In genomic region chr11:58954420-58955142, GRCm38 (mm10) we compare ENCODE assay signal across 7 mouse cellular contexts. TPM values are rescaled to one million over a fixed set of nuclear protein-coding genes. Genes with fewer than 3 reads are reported as not detected.
DNase-seq lines count a peak whose midpoint lies in the region; ATAC-seq and TF ChIP-seq lines count a peak whose summit lies in the region.

TSS of gene Hist3h2a (plus strand) at chr11:58954685.
TSS of gene Trim17 (plus strand) at chr11:58954685.

- H3K9me3 ChIP-seq in embryonic facial prominence, embryonic 10.5 days = no peaks in the 10 kb centered on the region
- H3K9me3 ChIP-seq in intestine, postnatal 0 days (ENCODE audit: control insufficient read depth) = no peaks in the 10 kb centered on the region
- H3K9me3 ChIP-seq in midbrain, embryonic 12.5 days = no peaks in the 10 kb centered on the region

- peaks cover 43% of the 10 kb centered on the region for H3K4me1 ChIP-seq in embryonic facial prominence, embryonic 10.5 days
- H3K4me1 ChIP-seq in intestine, postnatal 0 days (replicated peaks; ENCODE audit: control insufficient read depth, insufficient read depth, low read length) = peaks cover 8% of the 10 kb centered on the region; the same call in 1 of the 2 replicates
- peaks cover 51% of the 10 kb centered on the region for H3K4me1 ChIP-seq in midbrain, embryonic 12.5 days
- H3K4me1 ChIP-seq in small intestine, adult 2 months (ENCODE audit: control insufficient read depth, insufficient read depth, insufficient read length, low read length) = peaks cover 7% of the 10 kb centered on the region

- under 1% methylated on average over 49 of the region's 49 CpGs for WGBS in embryonic facial prominence, embryonic 10.5 days
- WGBS in intestine, postnatal 0 days = under 1% methylated on average over 49 of the region's 49 CpGs
- under 1% methylated on average over 49 of the region's 49 CpGs for WGBS in midbrain, embryonic 12.5 days
- under 1% methylated on average over 49 of the region's 49 CpGs for WGBS in small intestine, adult 2 months

- DNase-seq in adrenal gland, postnatal 10 days = peak; percentile 83
- peak; percentile 85 for DNase-seq in embryonic facial prominence, embryonic 10.5 days (ENCODE audit: low spot score)
- DNase-seq in gonadal fat pad, adult 2 months (ENCODE audit: low read depth) = peak; percentile 87
- DNase-seq in left cerebral cortex, postnatal 4 days = peak; percentile 89

- peak within 1 kb of the TSS; percentile 83 for H3K4me3 ChIP-seq in embryonic facial prominence, embryonic 10.5 days
- H3K4me3 ChIP-seq in intestine, postnatal 0 days (ENCODE audit: low read depth, low read length) = peak within 1 kb of the TSS; percentile 56
- peak within 1 kb of the TSS; percentile 58 for H3K4me3 ChIP-seq in midbrain, embryonic 12.5 days
- H3K4me3 ChIP-seq in small intestine, adult 2 months (ENCODE audit: low read depth, low read length) = peak within 1 kb of the TSS; percentile 93

- peaks cover 19% of the 10 kb centered on the region for H3K36me3 ChIP-seq in embryonic facial prominence, embryonic 10.5 days (replicated peaks)
- H3K36me3 ChIP-seq in intestine, postnatal 0 days (ENCODE audit: control insufficient read depth, insufficient read depth) = peaks cover 8% of the 10 kb centered on the region; the same call in 1 of the 2 replicates
- H3K36me3 ChIP-seq in midbrain, embryonic 12.5 days = 0 out of 2 replicates have a peak, but pooled peaks cover 10% of the 10 kb centered on the region
- peaks cover 2% of the 10 kb centered on the region; the same call in 1 of the 2 replicates for H3K36me3 ChIP-seq in small intestine, adult 2 months (ENCODE audit: control insufficient read depth, insufficient read depth, low read length)

- peak; percentile 95 for ATAC-seq in intestine, postnatal 0 days
- peak; percentile 87 for ATAC-seq in midbrain, embryonic 12.5 days (ENCODE audit: low FRiP score, low read depth)

- TF ChIP-seq POLR2A in small intestine, adult 2 months (IDR thresholded peaks at IDR 0.05; ENCODE audit: low read depth, low read length) = peak; percentile 82

- H3K27ac ChIP-seq in embryonic facial prominence, embryonic 10.5 days (replicated peaks) = peak within 1 kb of the TSS; percentile 96
- H3K27ac ChIP-seq in intestine, postnatal 0 days (ENCODE audit: low read depth, low read length) = peak within 1 kb of the TSS; percentile 94
- peak within 1 kb of the TSS; percentile 99 for H3K27ac ChIP-seq in midbrain, embryonic 12.5 days (replicated peaks)
- peak within 1 kb of the TSS; percentile 100 for H3K27ac ChIP-seq in small intestine, adult 2 months (ENCODE audit: insufficient read depth, low read depth, low read length)

- H3K9ac ChIP-seq in intestine, postnatal 0 days (ENCODE audit: low read depth, low read length) = peak within 1 kb of the TSS; percentile 61
- H3K9ac ChIP-seq in midbrain, embryonic 12.5 days (replicated peaks) = peak within 1 kb of the TSS; percentile 94

- H3K27me3 ChIP-seq in embryonic facial prominence, embryonic 10.5 days (replicated peaks; ENCODE audit: low read depth, poor library complexity, severe bottlenecking) = peaks cover 48% of the 10 kb centered on the region
- no peaks in the 10 kb centered on the region for H3K27me3 ChIP-seq in intestine, postnatal 0 days (replicated peaks; ENCODE audit: control insufficient read depth, insufficient read depth, low read length)
- peaks cover 10% of the 10 kb centered on the region for H3K27me3 ChIP-seq in midbrain, embryonic 12.5 days
- peaks cover 7% of the 10 kb centered on the region for H3K27me3 ChIP-seq in small intestine, adult 2 months (ENCODE audit: control insufficient read depth, insufficient read depth, low read length)

- H3K4me2 ChIP-seq in intestine, postnatal 0 days (replicated peaks; ENCODE audit: low read depth) = peak within 1 kb of the TSS; percentile 78
- H3K4me2 ChIP-seq in midbrain, embryonic 12.5 days (replicated peaks) = peak within 1 kb of the TSS; percentile 94

- intact Hi-C loops in left cerebral cortex, postnatal 4 days (cut with DNase I) = loop anchor here (10.0 kb wide), 1 partner anchor 250 kb away; the partner anchor contains the start of genes 2310033P09Rik and Mrpl55

- TF ChIP-seq CTCF in intestine, postnatal 0 days (IDR thresholded peaks at IDR 0.05; ENCODE audit: low read depth) = peak; percentile 80
- peak; percentile 47; the same call in 1 of the 2 replicates for TF ChIP-seq CTCF in small intestine, adult 2 months (IDR thresholded peaks at IDR 0.05; ENCODE audit: extremely low read depth, insufficient read length, insufficient replicate concordance, low read depth, low read length)

RNA-seq across cellular contexts. Expression of gene Hist3h2a, which starts in this region (rescaled TPM):
- total RNA-seq in adrenal gland, postnatal 10 days (2021) = 10 to 100 TPM; 30.8 to 37.5 TPM
- 17.8 and 19.0 TPM in 2 replicates for polyA plus RNA-seq in embryonic facial prominence, embryonic 10.5 days (2016; fragmentation: Nextera tagmentation; extraction: Ambion mirVana)
- 20.3 and 21.6 TPM in 2 replicates for polyA plus RNA-seq in gonadal fat pad, adult 2 months (2012; rRNA removed)
- 15.8 and 16.7 TPM in 2 replicates for polyA plus RNA-seq in intestine, postnatal 0 days (2015; fragmentation: Nextera tagmentation; extraction: Ambion mirVana)
- 100 to 1,000 TPM in 1 of 2 experiments, 10 to 100 TPM in 1; 95.0 to 101 TPM for total RNA-seq in left cerebral cortex, postnatal 4 days (2021)
- polyA plus RNA-seq in midbrain, embryonic 12.5 days (2016; fragmentation: Nextera tagmentation; extraction: Ambion mirVana) = 87.2 and 87.5 TPM in 2 replicates
- 5.2 and 12.1 TPM in 2 replicates for polyA plus RNA-seq in small intestine, adult 2 months (2012; rRNA removed)

RNA-seq across cellular contexts. Expression of gene Trim17, which starts in this region (rescaled TPM):
- total RNA-seq in adrenal gland, postnatal 10 days (2021) = under 1 TPM; 0.09 TPM
- 0.19 and 0.40 TPM in 2 replicates for polyA plus RNA-seq in embryonic facial prominence, embryonic 10.5 days (2016; fragmentation: Nextera tagmentation; extraction: Ambion mirVana)
- 0.39 and 1.3 TPM in 2 replicates for polyA plus RNA-seq in gonadal fat pad, adult 2 months (2012; rRNA removed)
- polyA plus RNA-seq in intestine, postnatal 0 days (2015; fragmentation: Nextera tagmentation; extraction: Ambion mirVana) = 0.08 and 0.12 TPM in 2 replicates
- total RNA-seq in left cerebral cortex, postnatal 4 days (2021) = 1 to 10 TPM; 1.8 to 2.0 TPM
- 0.64 and 0.86 TPM in 2 replicates for polyA plus RNA-seq in midbrain, embryonic 12.5 days (2016; fragmentation: Nextera tagmentation; extraction: Ambion mirVana)
- polyA plus RNA-seq in small intestine, adult 2 months (2012; rRNA removed) = 0.08 TPM in 1 of 2 replicates, not detected in the other

Comparison
In these comparisons a context has a peak if more than half of its experiments do, and no peak if none do; other contexts are left out.
1. Peak in every context shown above with its lines: DNase-seq, ATAC-seq, H3K4me3 ChIP-seq and H3K27ac ChIP-seq.